Mouse (Mus musculus): ENCODE measurements around the gene Ampd3.

GRCm38 (mm10) chr7:110753926-110754330 lies 14.1 kb upstream of the Ampd3 start:
- no peak for TF ChIP-seq CTCF (IDR thresholded peaks at IDR 0.05; ENCODE audit: low read depth, low read length)
- no peak for TF ChIP-seq POLR2AphosphoS5 (IDR thresholded peaks at IDR 0.05; ENCODE audit: insufficient replicate concordance, low read depth, low read length)
- no peak for TF ChIP-seq GATA1 (IDR thresholded peaks at IDR 0.05; ENCODE audit: borderline replicate concordance, low read length)

Data from G1E (cell line).